Mouse (Mus musculus): Measurements from ENCODE around the gene Tubgcp6. TPM values are rescaled to one million over a fixed set of nuclear protein-coding genes. Genes with fewer than 3 reads are reported as not detected.

Gene Tubgcp6
- polyA plus RNA-seq, 1 experiment from 2014 or later = 6.2 TPM

- TF ChIP-seq EP300 (IDR thresholded peaks at IDR 0.05) (no peak), CTCF (IDR thresholded peaks at IDR 0.05) (no peak)
- Histone ChIP-seq H3K36me3 (ENCODE audit: insufficient read depth, low read length) (peaks cover 4% of the 10 kb centered on the region; the same call in 1 of the 2 replicates), H3K4me3 (ENCODE audit: low read depth, low read length) (peak within 1 kb of the TSS; percentile 67), H3K4me2 (replicated peaks; ENCODE audit: low read depth, low read length) (peak within 1 kb of the TSS; percentile 91), H3K4me1 (ENCODE audit: insufficient read depth, low read depth, low read length) (peaks cover 13% of the 10 kb centered on the region), H3K27ac (ENCODE audit: low read length) (no peak within 1 kb of the TSS), H3K9me3 (ENCODE audit: low read length) (no peaks in the 10 kb centered on the region), H3K27me3 (replicated peaks; ENCODE audit: insufficient read depth, low read length) (peaks cover 14% of the 10 kb centered on the region), H3K9ac (replicated peaks; ENCODE audit: low read depth) (peak within 1 kb of the TSS; percentile 50)
- 2% methylated on average over 40 of the region's 61 CpGs for WGBS
- DNase-seq (ENCODE audit: low spot score) (peak; percentile 48), ATAC-seq (peak; percentile 76)
Measured at GRCm38 (mm10) chr15:89149271-89150040, 26.5 kb upstream of the Tubgcp6 start, which contains the start of gene Mapk11. Gene Mapk11 (minus strand): TSS chr15:89149628.

GRCm38 (mm10) chr15:89148496-89149270, 25.8 kb upstream of the Tubgcp6 start:
- Histone ChIP-seq H3K4me1 (ENCODE audit: insufficient read depth, low read depth, low read length) (peaks cover 13% of the 10 kb centered on the region), H3K9me3 (ENCODE audit: low read length) (no peaks in the 10 kb centered on the region), H3K4me2 (replicated peaks; ENCODE audit: low read depth, low read length) (peak overlapping the region; percentile 91), H3K27me3 (replicated peaks; ENCODE audit: insufficient read depth, low read length) (peaks cover 14% of the 10 kb centered on the region), H3K36me3 (ENCODE audit: insufficient read depth, low read length) (no peaks in the 10 kb centered on the region), H3K4me3 (ENCODE audit: low read depth, low read length) (peak overlapping the region; percentile 67), H3K27ac (ENCODE audit: low read length) (no peak overlapping the region), H3K9ac (replicated peaks; ENCODE audit: low read depth) (peak overlapping the region; percentile 50)
- WGBS = 7% methylated on average over 25 of the region's 25 CpGs
- TF ChIP-seq EP300 (IDR thresholded peaks at IDR 0.05) = no peak
- TF ChIP-seq CTCF (IDR thresholded peaks at IDR 0.05) = no peak
- no peak for DNase-seq (ENCODE audit: low spot score)
- no peak for ATAC-seq

- ATAC-seq (no peak), DNase-seq (ENCODE audit: low spot score) (no peak)
- H3K4me3 ChIP-seq (ENCODE audit: low read depth, low read length) = no peak overlapping the region
- H3K9me3 ChIP-seq (ENCODE audit: low read length) = no peaks in the 10 kb centered on the region
- no peaks in the 10 kb centered on the region for H3K36me3 ChIP-seq (ENCODE audit: insufficient read depth, low read length)
- no peak overlapping the region for H3K4me2 ChIP-seq (replicated peaks; ENCODE audit: low read depth, low read length)
- 60% methylated on average over 4 of the region's 4 CpGs for WGBS
- TF ChIP-seq EP300 (IDR thresholded peaks at IDR 0.05) (no peak), CTCF (IDR thresholded peaks at IDR 0.05) (no peak)
- peaks cover 13% of the 10 kb centered on the region for H3K4me1 ChIP-seq (ENCODE audit: insufficient read depth, low read depth, low read length)
- peaks cover 14% of the 10 kb centered on the region for H3K27me3 ChIP-seq (replicated peaks; ENCODE audit: insufficient read depth, low read length)
- H3K27ac ChIP-seq (ENCODE audit: low read length) = no peak overlapping the region
- H3K9ac ChIP-seq (replicated peaks; ENCODE audit: low read depth) = no peak overlapping the region
Measured at GRCm38 (mm10) chr15:89147895-89148294, 25.0 kb upstream of the Tubgcp6 start.

GRCm38 (mm10) chr15:89147456-89147855, 24.5 kb upstream of the Tubgcp6 start:
- Histone ChIP-seq H3K4me2 (replicated peaks; ENCODE audit: low read depth, low read length) (no peak overlapping the region), H3K4me1 (ENCODE audit: insufficient read depth, low read depth, low read length) (peaks cover 13% of the 10 kb centered on the region), H3K9ac (replicated peaks; ENCODE audit: low read depth) (no peak overlapping the region), H3K36me3 (ENCODE audit: insufficient read depth, low read length) (no peaks in the 10 kb centered on the region), H3K4me3 (ENCODE audit: low read depth, low read length) (no peak overlapping the region), H3K9me3 (ENCODE audit: low read length) (no peaks in the 10 kb centered on the region), H3K27ac (ENCODE audit: low read length) (no peak overlapping the region), H3K27me3 (replicated peaks; ENCODE audit: insufficient read depth, low read length) (peaks cover 14% of the 10 kb centered on the region)
- DNase-seq (ENCODE audit: low spot score) (no peak), ATAC-seq (no peak)
- 19% methylated on average over 10 of the region's 10 CpGs for WGBS
- TF ChIP-seq CTCF (IDR thresholded peaks at IDR 0.05) (no peak), EP300 (IDR thresholded peaks at IDR 0.05) (no peak)

GRCm38 (mm10) chr15:89147024-89147423, 24.1 kb upstream of the Tubgcp6 start:
- DNase-seq (ENCODE audit: low spot score) (no peak), ATAC-seq (no peak)
- H3K9ac ChIP-seq (replicated peaks; ENCODE audit: low read depth) = no peak overlapping the region
- no peaks in the 10 kb centered on the region for H3K9me3 ChIP-seq (ENCODE audit: low read length)
- peaks cover 14% of the 10 kb centered on the region for H3K27me3 ChIP-seq (replicated peaks; ENCODE audit: insufficient read depth, low read length)
- 0 out of 2 replicates have a peak overlapping the region, but pooled peaks have one; percentile 8 for H3K4me3 ChIP-seq (ENCODE audit: low read depth, low read length)
- peaks cover 13% of the 10 kb centered on the region for H3K4me1 ChIP-seq (ENCODE audit: insufficient read depth, low read depth, low read length)
- TF ChIP-seq CTCF (IDR thresholded peaks at IDR 0.05) (no peak), EP300 (IDR thresholded peaks at IDR 0.05) (no peak)
- H3K36me3 ChIP-seq (ENCODE audit: insufficient read depth, low read length) = no peaks in the 10 kb centered on the region
- peak overlapping the region; percentile 42 for H3K4me2 ChIP-seq (replicated peaks; ENCODE audit: low read depth, low read length)
- 9% methylated on average over 15 of the region's 16 CpGs for WGBS
- no peak overlapping the region for H3K27ac ChIP-seq (ENCODE audit: low read length)

GRCm38 (mm10) chr15:89146537-89146936, 23.6 kb upstream of the Tubgcp6 start:
- ATAC-seq (peak; percentile 46), DNase-seq (ENCODE audit: low spot score) (peak; percentile 43)
- no peaks in the 10 kb centered on the region for H3K9me3 ChIP-seq (ENCODE audit: low read length)
- no peaks in the 10 kb centered on the region for H3K36me3 ChIP-seq (ENCODE audit: insufficient read depth, low read length)
- TF ChIP-seq EP300 (IDR thresholded peaks at IDR 0.05) = no peak
- no peak; the same call in 1 of the 2 replicates for TF ChIP-seq CTCF (IDR thresholded peaks at IDR 0.05)
- peaks cover 14% of the 10 kb centered on the region for H3K4me1 ChIP-seq (ENCODE audit: insufficient read depth, low read depth, low read length)
- 4% methylated on average over 26 of the region's 27 CpGs for WGBS
- peaks cover 14% of the 10 kb centered on the region for H3K27me3 ChIP-seq (replicated peaks; ENCODE audit: insufficient read depth, low read length)
- H3K4me3 ChIP-seq (ENCODE audit: low read depth, low read length) = 0 out of 2 replicates have a peak overlapping the region, but pooled peaks have one; percentile 8
- no peak overlapping the region for H3K27ac ChIP-seq (ENCODE audit: low read length)
- H3K9ac ChIP-seq (replicated peaks; ENCODE audit: low read depth) = no peak overlapping the region
- H3K4me2 ChIP-seq (replicated peaks; ENCODE audit: low read depth, low read length) = peak overlapping the region; percentile 42
